Mouse (Mus musculus) MEL (cell line): ENCODE measurements around the gene Klhdc4.

Source experiments
- CHD1 ChIP-seq: IDR thresholded peaks from 2 replicates; pipeline ENCODE4 v1.6.1; 2012; ENCODE audit warnings: low read depth, mild to moderate bottlenecking, inconsistent platforms, low read length, improper control_type of control experiment
- CTCF ChIP-seq, 3 experiments: IDR thresholded peaks in 2 of 3; conservative IDR thresholded peaks in 1 of 3; 2 replicates each; pipeline ENCODE4 v1.5.1; 2011 to 2012; ENCODE audit warnings: low read length in 3 of 3, low read depth in 2 of 3, mild to moderate bottlenecking in 2 of 3, improper control_type of control experiment in 1 of 3, inconsistent platforms in 1 of 3, mixed read lengths in 1 of 3, moderate library complexity in 1 of 3; ENCODE audit not compliant: control insufficient read depth in 1 of 3, insufficient read depth in 1 of 3, poor library complexity in 1 of 3, severe bottlenecking in 1 of 3
- E2F4 ChIP-seq: IDR thresholded peaks from 2 replicates; pipeline ENCODE4 v1.6.1; 2011; ENCODE audit warnings: low read depth, low read length, improper control_type of control experiment, borderline replicate concordance
- ELF1 ChIP-seq: IDR thresholded peaks from 2 replicates; pipeline ENCODE4 v1.6.1; 2014; ENCODE audit warnings: low read depth, mild to moderate bottlenecking, inconsistent platforms, low read length, improper control_type of control experiment, moderate library complexity
- EP300 ChIP-seq, 2 experiments: IDR thresholded peaks; 2 replicates each; pipeline ENCODE4 v1.6.1; 2011; ENCODE audit warnings: improper control_type of control experiment in 2 of 2, low read length in 2 of 2, low read depth in 1 of 2, mild to moderate bottlenecking in 1 of 2
- HCFC1 ChIP-seq: IDR thresholded peaks from 2 replicates; pipeline ENCODE4 v1.6.1; 2012; ENCODE audit warnings: low read depth, mild to moderate bottlenecking, inconsistent platforms, low read length, improper control_type of control experiment, moderate library complexity
- JUND ChIP-seq: IDR thresholded peaks from 2 replicates; pipeline ENCODE4 v1.6.1; 2011; ENCODE audit warnings: low read depth, mild to moderate bottlenecking, improper control_type of control experiment, low read length
- MAX ChIP-seq: IDR thresholded peaks from 2 replicates; pipeline ENCODE4 v1.6.1; 2011; ENCODE audit warnings: low read length, improper control_type of control experiment
- POLR2A ChIP-seq, 2 experiments: IDR thresholded peaks; 2 replicates each; pipeline ENCODE4 v1.6.1; 2011 to 2012; ENCODE audit warnings: low read length in 2 of 2, mild to moderate bottlenecking in 2 of 2, control low read depth in 1 of 2, improper control_type of control experiment in 1 of 2, low read depth in 1 of 2, moderate library complexity in 1 of 2; ENCODE audit not compliant: control insufficient read depth in 1 of 2, insufficient read depth in 1 of 2, poor library complexity in 1 of 2
- POLR2AphosphoS2 ChIP-seq: IDR thresholded peaks from 2 replicates; pipeline ENCODE4 v1.6.1; 2011; ENCODE audit warnings: low read length, improper control_type of control experiment
- POLR2AphosphoS5 ChIP-seq: IDR thresholded peaks from 2 replicates; pipeline ENCODE4 v1.6.1; 2012; ENCODE audit warnings: low read depth, borderline replicate concordance, mild to moderate bottlenecking, inconsistent platforms, low read length, moderate library complexity, mixed read lengths
- RAD21 ChIP-seq: IDR thresholded peaks from 2 replicates; pipeline ENCODE4 v1.6.1; 2011; ENCODE audit warnings: mild to moderate bottlenecking, low read depth, low read length, improper control_type of control experiment
- TBP ChIP-seq: IDR thresholded peaks from 2 replicates; pipeline ENCODE4 v1.8.0; 2011; ENCODE audit warnings: low read depth, low read length, improper control_type of control experiment
- ZNF384 ChIP-seq: IDR thresholded peaks from 2 replicates; pipeline ENCODE4 v1.6.1; 2012; ENCODE audit warnings: low read depth, mild to moderate bottlenecking, inconsistent platforms, low read length, improper control_type of control experiment

GRCm38 (mm10) chr8:121850821-121851470 is 21.6 kb upstream of the Klhdc4 start:
- TF ChIP-seq CTCF (IDR thresholded peaks at IDR 0.05 in 2 of 3, conservative IDR thresholded peaks at IDR 0.05 in 1 of 3; ENCODE audit: control insufficient read depth in 1 of 3, insufficient read depth in 1 of 3, low read depth in 2 of 3, low read length in 3 of 3, poor library complexity in 1 of 3, severe bottlenecking in 1 of 3): peak in 2 of 3 experiments; percentile 96 to 98
- peak; percentile 69 for TF ChIP-seq RAD21
- TF ChIP-seq POLR2A (IDR thresholded peaks at IDR 0.05; ENCODE audit: control insufficient read depth in 1 of 2, insufficient read depth in 1 of 2, low read depth in 1 of 2, low read length in 2 of 2, poor library complexity in 1 of 2): peak; percentile 31 to 87
- TF ChIP-seq HCFC1: peak; percentile 81
- peak; percentile 83 for TF ChIP-seq TBP
- TF ChIP-seq MAX: peak; percentile 85; the same call in 1 of the 2 replicates
- peak; percentile 91 for TF ChIP-seq POLR2AphosphoS2
- TF ChIP-seq EP300 (IDR thresholded peaks at IDR 0.05; ENCODE audit: low read depth in 1 of 2, low read length in 2 of 2): peak; percentile 71 to 95
- TF ChIP-seq CHD1: no peak; the same call in 1 of the 2 replicates
- TF ChIP-seq POLR2AphosphoS5: no peak
- peak; percentile 93; the same call in 1 of the 2 replicates for TF ChIP-seq JUND
- TF ChIP-seq ZNF384: peak; percentile 63; the same call in 1 of the 2 replicates
- peak; percentile 65; the same call in 1 of the 2 replicates for TF ChIP-seq ELF1
- no peak; the same call in 1 of the 2 replicates for TF ChIP-seq E2F4
